Mouse (Mus musculus): ENCODE data around the gene Tmem248. TPM values are rescaled to one million over a fixed set of nuclear protein-coding genes. Genes with fewer than 3 reads are reported as not detected.

The Tmem248 gene
- polyA plus RNA-seq, 1 experiment from 2014 or later = 26.6 TPM

DNA sequence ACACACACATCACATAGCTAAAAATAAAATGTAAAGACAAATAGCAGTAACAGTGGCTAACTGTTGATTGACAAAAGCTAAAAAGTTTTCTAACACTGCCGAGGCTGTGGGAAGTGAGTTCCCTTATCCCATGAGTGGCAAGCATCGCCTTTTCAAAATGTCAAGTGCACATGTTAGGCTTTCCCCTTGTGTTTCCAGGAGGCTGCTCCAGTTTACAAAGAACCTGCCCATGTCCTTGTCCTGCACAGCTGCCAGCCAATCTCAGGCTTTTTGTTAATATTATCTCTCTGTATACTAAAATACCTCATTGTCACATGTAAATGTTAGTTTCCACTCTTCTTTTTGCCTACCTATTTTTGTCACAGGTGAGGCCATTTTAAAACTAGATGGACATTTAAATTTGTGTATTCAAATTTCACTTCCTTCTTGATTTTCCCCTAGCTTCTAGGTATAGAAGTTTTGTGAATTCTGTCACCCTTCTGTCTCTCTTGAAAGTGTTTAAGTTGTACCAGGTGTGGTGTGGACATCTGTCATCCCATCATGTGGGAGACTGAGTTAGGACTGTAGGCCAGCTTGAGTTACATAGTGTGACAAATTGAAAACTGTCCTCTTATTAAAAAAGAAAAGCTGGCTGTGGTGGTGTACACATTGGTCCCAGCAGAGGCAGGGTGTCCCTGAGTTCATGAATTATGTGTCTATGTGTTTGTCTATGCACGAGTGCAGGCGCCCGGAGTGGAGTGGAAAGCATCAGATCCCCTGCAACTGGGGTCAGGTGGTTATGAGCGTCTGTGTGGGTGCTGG, 34.9 kb upstream of the Tmem248 start:
- Histone ChIP-seq H3K9me3 (ENCODE audit: control insufficient read depth, low read length) (no peaks in the 10 kb centered on the region), H3K4me1 (ENCODE audit: control insufficient read depth, insufficient read depth, low read depth, low read length) (no peaks in the 10 kb centered on the region), H3K4me3 (ENCODE audit: low read length) (no peak overlapping the region), H3K27ac (ENCODE audit: low read depth, low read length) (no peak overlapping the region), H3K4me2 (ENCODE audit: low read length) (no peak overlapping the region), H3K27me3 (replicated peaks; ENCODE audit: control insufficient read depth, insufficient read depth, low read length) (no peaks in the 10 kb centered on the region), H3K36me3 (ENCODE audit: control insufficient read depth, insufficient read depth, low read length) (no peaks in the 10 kb centered on the region), H3K9ac (ENCODE audit: low read depth, low read length) (no peak overlapping the region)
- no peak for ATAC-seq
- WGBS = 90% methylated on average over 6 of the region's 6 CpGs

DNA sequence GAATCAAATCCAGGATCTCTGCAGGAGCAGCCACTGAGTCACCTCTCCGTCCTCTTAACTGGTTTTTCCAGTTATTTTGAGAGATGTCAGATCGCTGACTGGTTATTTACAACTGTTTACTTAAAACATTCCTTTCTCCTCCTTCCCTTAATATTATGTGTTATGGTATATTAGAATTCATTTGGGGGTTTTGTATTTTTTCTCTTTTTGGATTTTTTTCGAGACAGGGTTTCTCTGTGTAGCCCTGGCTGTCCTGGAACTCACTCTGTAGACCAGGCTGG, 34.4 kb upstream of the Tmem248 start:
- H3K4me2 ChIP-seq (ENCODE audit: low read length) = no peak overlapping the region
- H3K36me3 ChIP-seq (ENCODE audit: control insufficient read depth, insufficient read depth, low read length) = no peaks in the 10 kb centered on the region
- 90% methylated on average over 3 of the region's 3 CpGs for WGBS
- H3K27ac ChIP-seq (ENCODE audit: low read depth, low read length) = no peak overlapping the region
- no peak overlapping the region for H3K4me3 ChIP-seq (ENCODE audit: low read length)
- H3K4me1 ChIP-seq (ENCODE audit: control insufficient read depth, insufficient read depth, low read depth, low read length) = no peaks in the 10 kb centered on the region
- H3K9me3 ChIP-seq (ENCODE audit: control insufficient read depth, low read length) = no peaks in the 10 kb centered on the region
- no peak for ATAC-seq
- H3K27me3 ChIP-seq (replicated peaks; ENCODE audit: control insufficient read depth, insufficient read depth, low read length) = no peaks in the 10 kb centered on the region
- no peak overlapping the region for H3K9ac ChIP-seq (ENCODE audit: low read depth, low read length)

DNA sequence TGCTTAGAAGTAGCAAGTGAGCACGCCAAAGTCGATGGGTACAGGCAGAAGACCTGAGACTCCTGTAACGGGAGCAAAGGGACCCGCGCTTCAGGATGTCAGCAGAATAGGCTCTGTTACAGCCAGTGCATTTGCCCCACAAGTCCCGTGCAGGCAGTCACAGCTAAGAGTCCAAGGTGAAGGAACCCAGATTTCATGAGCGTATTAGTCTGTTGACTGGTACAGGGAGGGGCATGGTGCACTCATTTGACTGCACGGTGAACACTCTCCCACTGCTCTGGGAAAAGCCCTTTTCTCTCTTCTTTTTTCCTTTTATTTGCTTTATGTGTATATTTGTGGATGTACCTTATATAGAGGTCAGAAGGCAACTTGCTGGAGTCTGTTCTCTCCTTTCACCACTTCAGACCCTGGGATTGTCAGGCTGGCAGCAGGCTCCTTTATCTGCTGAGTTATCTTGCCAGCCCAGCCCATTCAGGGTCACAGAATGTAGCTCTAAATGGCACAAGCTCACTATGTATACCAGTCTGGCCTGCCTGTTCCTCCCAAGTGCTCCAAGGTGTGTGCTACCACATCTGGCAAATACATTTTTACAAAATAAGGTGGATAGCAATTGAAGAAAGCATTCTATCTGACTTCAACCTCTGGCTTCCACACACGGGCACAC, 32.6 kb upstream of the Tmem248 start:
- Histone ChIP-seq H3K9me3 (ENCODE audit: control insufficient read depth, low read length) (no peaks in the 10 kb centered on the region), H3K4me1 (ENCODE audit: control insufficient read depth, insufficient read depth, low read depth, low read length) (no peaks in the 10 kb centered on the region), H3K36me3 (ENCODE audit: control insufficient read depth, insufficient read depth, low read length) (no peaks in the 10 kb centered on the region; the same call in 1 of the 2 replicates), H3K9ac (ENCODE audit: low read depth, low read length) (no peak overlapping the region), H3K27ac (ENCODE audit: low read depth, low read length) (no peak overlapping the region), H3K27me3 (replicated peaks; ENCODE audit: control insufficient read depth, insufficient read depth, low read length) (no peaks in the 10 kb centered on the region), H3K4me3 (ENCODE audit: low read length) (no peak overlapping the region), H3K4me2 (ENCODE audit: low read length) (no peak overlapping the region)
- 88% methylated on average over 9 of the region's 9 CpGs for WGBS
- ATAC-seq = no peak

DNA sequence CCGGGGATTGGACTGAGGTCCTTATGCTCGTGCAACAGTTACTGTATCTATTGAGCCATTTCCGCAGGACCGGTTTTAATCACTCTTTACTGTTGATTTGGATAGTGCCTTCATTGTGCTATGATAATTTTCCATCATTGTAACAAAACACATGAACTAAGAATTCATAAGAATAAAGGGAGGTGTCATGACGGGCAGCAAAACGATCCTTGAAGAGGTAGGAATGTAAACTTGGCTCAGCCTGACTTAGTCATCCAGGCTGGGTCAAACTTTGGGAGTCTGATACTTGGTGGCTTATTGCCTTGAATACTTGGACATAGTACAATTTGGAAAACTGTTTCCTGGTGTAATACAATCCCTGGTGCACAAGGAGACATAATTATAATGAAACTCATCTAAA, 31.6 kb upstream of the Tmem248 start:
- Histone ChIP-seq H3K27ac (ENCODE audit: low read depth, low read length) (no peak overlapping the region), H3K9me3 (ENCODE audit: control insufficient read depth, low read length) (no peaks in the 10 kb centered on the region), H3K9ac (ENCODE audit: low read depth, low read length) (no peak overlapping the region), H3K36me3 (ENCODE audit: control insufficient read depth, insufficient read depth, low read length) (peaks cover 6% of the 10 kb centered on the region), H3K4me3 (ENCODE audit: low read length) (no peak overlapping the region), H3K27me3 (replicated peaks; ENCODE audit: control insufficient read depth, insufficient read depth, low read length) (no peaks in the 10 kb centered on the region), H3K4me2 (ENCODE audit: low read length) (no peak overlapping the region), H3K4me1 (ENCODE audit: control insufficient read depth, insufficient read depth, low read depth, low read length) (no peaks in the 10 kb centered on the region)
- WGBS = 93% methylated on average over 6 of the region's 6 CpGs
- no peak for ATAC-seq

DNA sequence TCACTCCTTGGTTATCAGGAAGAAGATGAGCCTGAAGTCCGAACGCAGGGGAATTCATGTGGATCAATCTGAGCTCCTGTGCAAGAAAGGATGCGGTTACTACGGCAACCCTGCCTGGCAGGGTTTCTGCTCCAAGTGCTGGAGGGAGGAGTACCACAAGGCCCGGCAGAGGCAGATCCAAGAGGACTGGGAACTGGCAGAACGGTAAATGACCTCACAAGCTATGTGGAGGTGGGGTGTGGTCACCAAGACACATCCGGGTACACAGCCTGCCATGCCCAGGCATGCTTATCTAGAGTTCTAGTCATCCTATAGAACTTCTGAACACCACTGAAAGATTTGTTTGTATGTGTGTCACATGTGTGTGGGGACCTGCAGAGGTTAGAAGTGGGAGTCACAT, 29.5 kb upstream of the Tmem248 start:
- ATAC-seq = no peak
- H3K36me3 ChIP-seq (ENCODE audit: control insufficient read depth, insufficient read depth, low read length) = peaks cover 17% of the 10 kb centered on the region
- no peak overlapping the region for H3K4me2 ChIP-seq (ENCODE audit: low read length)

DNA sequence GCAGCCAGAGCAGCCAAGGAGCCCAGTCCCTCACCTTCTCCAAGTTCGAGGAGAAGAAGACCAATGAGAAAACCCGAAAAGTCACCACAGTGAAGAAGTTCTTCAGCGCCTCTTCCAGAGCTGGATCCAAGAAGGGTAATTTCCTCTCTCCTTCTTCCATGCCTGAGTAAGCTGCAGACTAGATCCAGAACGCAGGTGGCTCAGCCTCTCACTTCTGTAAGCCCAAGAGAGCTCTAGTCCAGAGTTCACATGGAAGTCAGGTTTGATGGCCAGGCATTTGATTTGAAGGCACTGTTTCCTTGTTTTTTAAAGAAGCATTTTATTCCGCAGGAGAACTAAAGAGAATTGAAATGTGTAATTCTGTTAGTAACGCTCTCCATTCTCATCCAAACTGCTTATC, 26.0 kb upstream of the Tmem248 start:
- no peaks in the 10 kb centered on the region for H3K27me3 ChIP-seq (replicated peaks; ENCODE audit: control insufficient read depth, insufficient read depth, low read length)

More for the DNA sequence above, 29.5 kb upstream of the Tmem248 start:
- Histone ChIP-seq H3K27ac (ENCODE audit: low read depth, low read length) (no peak overlapping the region), H3K9me3 (ENCODE audit: control insufficient read depth, low read length) (no peaks in the 10 kb centered on the region), H3K9ac (ENCODE audit: low read depth, low read length) (no peak overlapping the region), H3K4me3 (ENCODE audit: low read length) (no peak overlapping the region), H3K27me3 (replicated peaks; ENCODE audit: control insufficient read depth, insufficient read depth, low read length) (no peaks in the 10 kb centered on the region), H3K4me1 (ENCODE audit: control insufficient read depth, insufficient read depth, low read depth, low read length) (no peaks in the 10 kb centered on the region)
- WGBS = 30% methylated on average over 7 of the region's 7 CpGs

DNA sequence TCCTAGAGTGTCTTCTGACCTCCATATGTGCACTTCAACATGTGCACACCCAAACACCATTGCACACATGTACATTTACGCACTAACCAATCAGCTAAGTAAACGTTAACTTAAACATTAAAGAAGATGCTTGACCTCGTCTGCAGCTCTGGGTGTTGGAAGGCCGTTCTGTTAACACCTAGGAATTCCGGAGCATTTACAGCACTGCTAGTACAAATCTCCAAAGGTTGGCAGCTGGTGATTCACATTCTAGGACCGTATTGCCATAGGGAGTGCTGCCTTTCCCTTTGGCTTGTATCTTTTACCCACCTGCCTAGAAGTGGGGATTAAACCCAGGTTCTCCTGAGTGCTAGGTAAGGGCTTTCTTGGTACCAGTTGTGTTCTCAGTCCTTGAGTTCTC, 25.0 kb upstream of the Tmem248 start:
- H3K4me2 ChIP-seq (ENCODE audit: low read length) = no peak overlapping the region
- H3K9ac ChIP-seq (ENCODE audit: low read depth, low read length) = no peak overlapping the region
- no peak overlapping the region for H3K27ac ChIP-seq (ENCODE audit: low read depth, low read length)
- no peak for ATAC-seq
- no peaks in the 10 kb centered on the region for H3K27me3 ChIP-seq (replicated peaks; ENCODE audit: control insufficient read depth, insufficient read depth, low read length)
- no peaks in the 10 kb centered on the region for H3K4me1 ChIP-seq (ENCODE audit: control insufficient read depth, insufficient read depth, low read depth, low read length)
- 93% methylated on average over 6 of the region's 6 CpGs for WGBS
- no peaks in the 10 kb centered on the region for H3K9me3 ChIP-seq (ENCODE audit: control insufficient read depth, low read length)
- peaks cover 23% of the 10 kb centered on the region for H3K36me3 ChIP-seq (ENCODE audit: control insufficient read depth, insufficient read depth, low read length)
- H3K4me3 ChIP-seq (ENCODE audit: low read length) = no peak overlapping the region

More for the DNA sequence above, 26.0 kb upstream of the Tmem248 start:
- 92% methylated on average over 6 of the region's 6 CpGs for WGBS
- no peak overlapping the region for H3K27ac ChIP-seq (ENCODE audit: low read depth, low read length)
- no peaks in the 10 kb centered on the region for H3K4me1 ChIP-seq (ENCODE audit: control insufficient read depth, insufficient read depth, low read depth, low read length)
- no peak overlapping the region for H3K4me3 ChIP-seq (ENCODE audit: low read length)
- H3K4me2 ChIP-seq (ENCODE audit: low read length) = no peak overlapping the region
- no peaks in the 10 kb centered on the region for H3K9me3 ChIP-seq (ENCODE audit: control insufficient read depth, low read length)
- peaks cover 23% of the 10 kb centered on the region for H3K36me3 ChIP-seq (ENCODE audit: control insufficient read depth, insufficient read depth, low read length)
- no peak for ATAC-seq
- H3K9ac ChIP-seq (ENCODE audit: low read depth, low read length) = no peak overlapping the region

DNA sequence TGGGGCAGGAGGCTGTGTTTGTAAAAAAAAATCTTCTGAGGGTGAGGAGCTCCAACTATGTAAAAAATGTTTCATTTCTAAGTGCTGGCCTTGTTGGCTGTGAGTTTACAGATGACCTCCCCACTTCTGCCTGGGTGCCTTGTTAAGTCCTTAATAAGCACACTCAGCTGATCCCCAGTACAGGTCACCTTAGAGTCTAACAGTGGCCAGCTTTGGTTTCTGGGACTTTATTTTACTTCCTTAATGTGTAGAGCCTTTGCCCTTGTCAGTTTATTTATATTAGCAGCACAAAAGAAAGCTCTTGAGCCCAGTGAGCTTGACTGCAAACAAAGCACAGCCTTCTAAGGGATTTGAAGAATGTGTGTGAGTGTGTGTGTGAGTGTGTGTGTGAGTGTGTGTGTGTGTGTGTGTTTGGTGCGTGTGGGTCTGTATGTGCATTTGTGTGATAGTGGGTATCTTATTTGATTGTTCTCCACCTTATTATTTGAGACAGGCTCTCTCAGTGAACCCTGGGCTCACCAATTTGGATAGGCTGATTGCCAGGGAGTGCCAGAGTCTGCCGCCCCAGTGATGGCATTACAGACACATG, 24.4 kb upstream of the Tmem248 start:
- no peaks in the 10 kb centered on the region for H3K4me1 ChIP-seq (ENCODE audit: control insufficient read depth, insufficient read depth, low read depth, low read length)
- no peak overlapping the region for H3K4me3 ChIP-seq (ENCODE audit: low read length)
- ATAC-seq = no peak
- no peaks in the 10 kb centered on the region for H3K9me3 ChIP-seq (ENCODE audit: control insufficient read depth, low read length)
- H3K36me3 ChIP-seq (ENCODE audit: control insufficient read depth, insufficient read depth, low read length) = peaks cover 23% of the 10 kb centered on the region
- whole genome bisulfite sequencing = 75% methylated on average over 2 of the region's 2 CpGs
- H3K9ac ChIP-seq (ENCODE audit: low read depth, low read length) = no peak overlapping the region
- H3K27ac ChIP-seq (ENCODE audit: low read depth, low read length) = no peak overlapping the region
- no peak overlapping the region for H3K4me2 ChIP-seq (ENCODE audit: low read length)
- H3K27me3 ChIP-seq (replicated peaks; ENCODE audit: control insufficient read depth, insufficient read depth, low read length) = no peaks in the 10 kb centered on the region

DNA sequence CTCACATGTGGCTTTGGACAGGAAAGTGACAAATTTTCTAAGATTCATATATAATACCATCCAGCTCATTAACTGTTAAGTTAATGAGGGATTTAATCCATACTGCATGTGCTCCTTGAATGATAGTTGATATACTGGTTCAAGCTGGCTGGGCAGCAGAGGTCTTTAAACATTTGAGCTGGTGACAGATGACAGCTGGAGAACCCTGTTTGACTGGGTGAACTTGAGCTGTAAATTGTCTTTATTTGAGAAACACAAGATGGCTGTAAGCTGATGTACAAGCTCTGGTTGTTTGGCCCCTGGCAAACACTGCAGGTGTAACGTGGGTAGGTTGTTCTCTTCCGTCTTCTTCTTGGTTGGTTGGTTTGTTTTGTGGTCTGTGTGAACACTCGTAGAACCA, 23.1 kb upstream of the Tmem248 start:
- ATAC-seq = no peak
- H3K27me3 ChIP-seq (replicated peaks; ENCODE audit: control insufficient read depth, insufficient read depth, low read length) = no peaks in the 10 kb centered on the region
- no peaks in the 10 kb centered on the region for H3K4me1 ChIP-seq (ENCODE audit: control insufficient read depth, insufficient read depth, low read depth, low read length)
- H3K9me3 ChIP-seq (ENCODE audit: control insufficient read depth, low read length) = no peaks in the 10 kb centered on the region
- no peak overlapping the region for H3K9ac ChIP-seq (ENCODE audit: low read depth, low read length)
- WGBS = 91% methylated on average over 3 of the region's 3 CpGs
- H3K36me3 ChIP-seq (ENCODE audit: control insufficient read depth, insufficient read depth, low read length) = peaks cover 30% of the 10 kb centered on the region
- no peak overlapping the region for H3K27ac ChIP-seq (ENCODE audit: low read depth, low read length)
- H3K4me3 ChIP-seq (ENCODE audit: low read length) = no peak overlapping the region
- H3K4me2 ChIP-seq (ENCODE audit: low read length) = no peak overlapping the region

All from hindbrain, embryonic 16.5 days (tissue).